Mouse (Mus musculus) embryonic facial prominence, embryonic 11.5 days (tissue): ENCODE measurements around the gene Cables2. TPM values are rescaled to one million over a fixed set of nuclear protein-coding genes. Genes with fewer than 3 reads are reported as not detected.

Experiments used
- ATAC-seq: fragments of 200-750 bp; cut with Nextera tagmentation; replicated peaks from 2 replicates; pipeline ENCODE4 v1.8.0; 2017; ENCODE audit warnings: low read depth; ENCODE audit not compliant: insufficient number of reproducible peaks, low FRiP score, low TSS enrichment
- DNase-seq: peaks from one replicate; pipeline ENCODE4 v3.0.0-alpha.2; 2015; ENCODE audit warnings: low spot score
- H3K27ac ChIP-seq: fragments of 300-500 bp; sonication (generic); replicated peaks from 2 replicates; pipeline ENCODE4 v1.5.1; 2014; ENCODE audit warnings: mild to moderate bottlenecking, low read depth, low read length, control low read depth
- H3K27me3 ChIP-seq: fragments of 300-500 bp; sonication (generic); 2 replicates; pipeline ENCODE4 v1.6.1; 2014; ENCODE audit warnings: mild to moderate bottlenecking, low read length, moderate library complexity, mixed read lengths; ENCODE audit not compliant: control insufficient read depth, insufficient read depth
- H3K36me3 ChIP-seq: fragments of 300-500 bp; sonication (generic); replicated peaks from 2 replicates; pipeline ENCODE4 v1.6.1; 2014; ENCODE audit warnings: low read depth, mild to moderate bottlenecking, low read length, moderate library complexity, mixed read lengths; ENCODE audit not compliant: control insufficient read depth, insufficient read depth
- H3K4me1 ChIP-seq: fragments of 300-500 bp; sonication (generic); 2 replicates; pipeline ENCODE4 v1.6.1; 2014; ENCODE audit warnings: low read length, mixed read lengths; ENCODE audit not compliant: control insufficient read depth, insufficient read depth
- H3K4me2 ChIP-seq: fragments of 300-500 bp; sonication (generic); 2 replicates; pipeline ENCODE4 v1.6.1; 2014; ENCODE audit warnings: low read depth, mild to moderate bottlenecking, control low read depth, low read length, moderate library complexity
- H3K4me3 ChIP-seq: fragments of 300-500 bp; sonication (generic); 2 replicates; pipeline ENCODE4 v1.5.1; 2014; ENCODE audit warnings: low read depth, low read length, control low read depth
- H3K9ac ChIP-seq: fragments of 300-500 bp; sonication (generic); replicated peaks from 2 replicates; pipeline ENCODE4 v1.6.1; 2014; ENCODE audit warnings: mild to moderate bottlenecking, control low read depth, low read length
- H3K9me3 ChIP-seq: fragments of 300-500 bp; sonication (generic); replicated peaks from 2 replicates; pipeline ENCODE4 v1.6.1; 2016; ENCODE audit warnings: mild to moderate bottlenecking, low read length, inconsistent platforms, mixed read lengths; ENCODE audit not compliant: control insufficient read depth
- WGBS: fragments of 180-500 bp; shearing (Covaris S2); extraction: QIAGEN DNeasy Blood & Tissue Kit; methylation state at CpG from one replicate; pipeline ENCODE4 v1.1.7; 2014; 5-methylcytosine and 5-hydroxymethylcytosine counted together
- polyA plus RNA-seq: library from polyadenylated mRNA; unstranded; fragments of >200 nt; fragmentation: Nextera tagmentation; extraction: Ambion mirVana; gene quantifications from 2 replicates; pipeline ENCODE4 v1.2.1, GENCODE M21; 2014

Gene Cables2
- polyA plus RNA-seq, 1 experiment from 2014 or later = 14.5 TPM

- WGBS = 86% methylated on average over 8 of the region's 8 CpGs
- no peak for DNase-seq
These were observed 33.3 kb upstream of the Cables2 start for GRCm38 (mm10) chr2:180306423-180307168.

GRCm38 (mm10) chr2:180306009-180306408 is 32.7 kb upstream of the Cables2 start:
- no peaks in the 10 kb centered on the region; the same call in 1 of the 2 replicates for H3K9me3 ChIP-seq
- DNase-seq (no peak), ATAC-seq (no peak)
- no peaks in the 10 kb centered on the region for H3K4me1 ChIP-seq
- H3K27me3 ChIP-seq = no peaks in the 10 kb centered on the region
- H3K4me3 ChIP-seq = no peak overlapping the region
- H3K27ac ChIP-seq = no peak overlapping the region
- WGBS = 63% methylated on average over 2 of the region's 2 CpGs
- H3K36me3 ChIP-seq = no peaks in the 10 kb centered on the region
- H3K9ac ChIP-seq = no peak overlapping the region
- no peak overlapping the region for H3K4me2 ChIP-seq

More at GRCm38 (mm10) chr2:180306423-180307168, 33.3 kb upstream of the Cables2 start:
- no peak overlapping the region for H3K4me3 ChIP-seq
- no peak overlapping the region for H3K9ac ChIP-seq
- ATAC-seq = no peak
- no peaks in the 10 kb centered on the region for H3K36me3 ChIP-seq
- H3K9me3 ChIP-seq = no peaks in the 10 kb centered on the region; the same call in 1 of the 2 replicates
- no peaks in the 10 kb centered on the region for H3K27me3 ChIP-seq
- no peaks in the 10 kb centered on the region for H3K4me1 ChIP-seq
- no peak overlapping the region for H3K27ac ChIP-seq
- H3K4me2 ChIP-seq = no peak overlapping the region

GRCm38 (mm10) chr2:180305490-180305889 is 32.2 kb upstream of the Cables2 start:
- H3K9ac ChIP-seq = no peak overlapping the region
- H3K27me3 ChIP-seq = no peaks in the 10 kb centered on the region
- no peaks in the 10 kb centered on the region; the same call in 1 of the 2 replicates for H3K9me3 ChIP-seq
- WGBS = 85% methylated on average over 3 of the region's 3 CpGs
- no peak overlapping the region for H3K4me3 ChIP-seq
- H3K4me1 ChIP-seq = no peaks in the 10 kb centered on the region
- DNase-seq (no peak), ATAC-seq (no peak)
- no peak overlapping the region for H3K4me2 ChIP-seq
- H3K36me3 ChIP-seq = no peaks in the 10 kb centered on the region
- no peak overlapping the region for H3K27ac ChIP-seq

GRCm38 (mm10) chr2:180304554-180304953 is 31.3 kb upstream of the Cables2 start:
- Histone ChIP-seq H3K4me2 (no peak overlapping the region), H3K4me3 (no peak overlapping the region), H3K9me3 (no peaks in the 10 kb centered on the region; the same call in 1 of the 2 replicates), H3K4me1 (no peaks in the 10 kb centered on the region), H3K27me3 (no peaks in the 10 kb centered on the region), H3K9ac (no peak overlapping the region), H3K27ac (no peak overlapping the region), H3K36me3 (no peaks in the 10 kb centered on the region)
- DNase-seq (no peak), ATAC-seq (no peak)
- WGBS = 52% methylated on average over 4 of the region's 4 CpGs

GRCm38 (mm10) chr2:180303468-180303867 is 30.2 kb upstream of the Cables2 start:
- Histone ChIP-seq H3K36me3 (no peaks in the 10 kb centered on the region), H3K9ac (no peak overlapping the region), H3K27me3 (no peaks in the 10 kb centered on the region), H3K4me2 (no peak overlapping the region), H3K27ac (no peak overlapping the region), H3K9me3 (no peaks in the 10 kb centered on the region; the same call in 1 of the 2 replicates), H3K4me1 (no peaks in the 10 kb centered on the region), H3K4me3 (no peak overlapping the region)
- no peak for ATAC-seq
- WGBS = 86% methylated on average over 12 of the region's 12 CpGs
- DNase-seq = no peak

- Histone ChIP-seq H3K27me3 (no peaks in the 10 kb centered on the region), H3K4me1 (no peaks in the 10 kb centered on the region), H3K9me3 (no peaks in the 10 kb centered on the region; the same call in 1 of the 2 replicates), H3K36me3 (no peaks in the 10 kb centered on the region), H3K4me2 (no peak overlapping the region), H3K4me3 (no peak overlapping the region), H3K9ac (no peak overlapping the region), H3K27ac (no peak overlapping the region)
- ATAC-seq = no peak
- DNase-seq = no peak
- 74% methylated on average over 4 of the region's 4 CpGs for WGBS
These were observed 28.9 kb upstream of the Cables2 start for GRCm38 (mm10) chr2:180302201-180302600.

- Histone ChIP-seq H3K9ac (no peak overlapping the region), H3K4me3 (no peak overlapping the region), H3K9me3 (no peaks in the 10 kb centered on the region; the same call in 1 of the 2 replicates), H3K27ac (no peak overlapping the region), H3K4me1 (no peaks in the 10 kb centered on the region), H3K4me2 (no peak overlapping the region), H3K27me3 (no peaks in the 10 kb centered on the region), H3K36me3 (no peaks in the 10 kb centered on the region)
- DNase-seq (no peak), ATAC-seq (no peak)
- 61% methylated on average over 5 of the region's 5 CpGs for WGBS
These were observed 27.5 kb upstream of the Cables2 start for GRCm38 (mm10) chr2:180300771-180301170.

- H3K4me1 ChIP-seq = no peaks in the 10 kb centered on the region
- H3K9ac ChIP-seq = no peak overlapping the region
- no peak overlapping the region for H3K27ac ChIP-seq
- DNase-seq = no peak
- H3K27me3 ChIP-seq = no peaks in the 10 kb centered on the region
- H3K9me3 ChIP-seq = no peaks in the 10 kb centered on the region; the same call in 1 of the 2 replicates
- 77% methylated on average over 2 of the region's 2 CpGs for WGBS
- H3K4me3 ChIP-seq = no peak overlapping the region
- H3K36me3 ChIP-seq = no peaks in the 10 kb centered on the region
- H3K4me2 ChIP-seq = no peak overlapping the region
- no peak for ATAC-seq
These were observed 27.0 kb upstream of the Cables2 start for GRCm38 (mm10) chr2:180300252-180300651.
